Mouse (Mus musculus): Measurements from ENCODE around the gene Ercc8. TPM values are rescaled to one million over a fixed set of nuclear protein-coding genes. Genes with fewer than 3 reads are reported as not detected.

Ercc8 gene
- total and polyA plus RNA-seq, 2 experiments from 2014 or later = 33.2 to 33.8 TPM

- no peak overlapping the region for H3K27ac ChIP-seq (ENCODE audit: low read depth, low read length)
- H3K4me3 ChIP-seq (ENCODE audit: low read depth, low read length) = no peak overlapping the region
- no peak for ATAC-seq (ENCODE audit: low FRiP score)
- H3K4me2 ChIP-seq (ENCODE audit: low read depth, low read length, poor library complexity, severe bottlenecking) = no peak overlapping the region
- H3K4me1 ChIP-seq (ENCODE audit: insufficient read depth, low read length) = no peaks in the 10 kb centered on the region
- no peaks in the 10 kb centered on the region for H3K9me3 ChIP-seq (ENCODE audit: low read length)
- peak; percentile 91 for TF ChIP-seq CTCF (IDR thresholded peaks at IDR 0.05)
- H3K36me3 ChIP-seq (ENCODE audit: insufficient read depth, low read length) = no peaks in the 10 kb centered on the region
- H3K27me3 ChIP-seq (ENCODE audit: insufficient read depth, low read length) = no peaks in the 10 kb centered on the region
- no peak overlapping the region for H3K9ac ChIP-seq (replicated peaks; ENCODE audit: low read length, poor library complexity, severe bottlenecking)
- peak; percentile 47 for DNase-seq (ENCODE audit: low spot score)
Observed at GRCm38 (mm10) chr13:108151782-108152181, 6.7 kb upstream of the Ercc8 start.

DNA sequence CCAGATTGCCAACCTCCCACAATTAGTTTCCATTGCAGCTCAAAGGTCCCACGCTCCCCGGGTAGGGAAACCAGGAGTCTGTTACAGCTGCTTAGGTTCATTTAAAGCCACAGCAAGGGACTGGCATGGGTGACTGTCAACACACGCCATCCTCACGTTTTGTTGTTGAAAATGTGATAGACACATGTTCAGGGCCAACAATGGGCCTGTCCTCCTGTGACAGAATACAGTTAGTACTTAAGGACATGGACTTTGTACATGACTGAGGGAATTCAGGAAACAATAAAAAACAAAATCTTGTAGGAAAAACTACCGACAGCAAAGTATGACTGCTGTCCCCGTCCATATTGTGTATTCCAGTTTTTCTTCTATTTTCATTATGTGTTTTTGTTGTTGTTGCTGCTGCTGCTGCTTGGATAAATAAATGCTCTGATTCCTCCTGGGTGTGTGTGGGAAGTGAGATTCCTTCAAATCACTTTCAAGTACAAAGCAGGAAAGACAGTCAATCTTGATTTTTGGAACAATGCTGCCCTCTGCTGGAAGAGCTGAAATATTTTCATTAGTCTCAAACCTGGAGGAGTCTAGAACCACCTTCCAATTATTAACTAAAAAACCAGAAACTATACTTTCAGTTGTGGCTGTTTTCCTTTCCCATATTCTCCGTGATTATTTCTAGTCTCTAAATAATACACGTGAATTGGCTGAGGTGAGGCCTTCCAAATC, 5.7 kb upstream of the Ercc8 start:
- DNase-seq (ENCODE audit: low spot score) (peak; percentile 86), ATAC-seq (ENCODE audit: low FRiP score) (peak; percentile 42; the same call in 1 of the 2 replicates)
- Histone ChIP-seq H3K4me2 (ENCODE audit: low read depth, low read length, poor library complexity, severe bottlenecking) (no peak overlapping the region), H3K27me3 (ENCODE audit: insufficient read depth, low read length) (no peaks in the 10 kb centered on the region), H3K9ac (replicated peaks; ENCODE audit: low read length, poor library complexity, severe bottlenecking) (no peak overlapping the region), H3K27ac (ENCODE audit: low read depth, low read length) (no peak overlapping the region), H3K36me3 (ENCODE audit: insufficient read depth, low read length) (no peaks in the 10 kb centered on the region), H3K4me1 (ENCODE audit: insufficient read depth, low read length) (no peaks in the 10 kb centered on the region), H3K4me3 (ENCODE audit: low read depth, low read length) (no peak overlapping the region), H3K9me3 (ENCODE audit: low read length) (no peaks in the 10 kb centered on the region)
- peak; percentile 85 for TF ChIP-seq CTCF (IDR thresholded peaks at IDR 0.05)
- WGBS = 61% methylated on average over 8 of the region's 8 CpGs

DNA sequence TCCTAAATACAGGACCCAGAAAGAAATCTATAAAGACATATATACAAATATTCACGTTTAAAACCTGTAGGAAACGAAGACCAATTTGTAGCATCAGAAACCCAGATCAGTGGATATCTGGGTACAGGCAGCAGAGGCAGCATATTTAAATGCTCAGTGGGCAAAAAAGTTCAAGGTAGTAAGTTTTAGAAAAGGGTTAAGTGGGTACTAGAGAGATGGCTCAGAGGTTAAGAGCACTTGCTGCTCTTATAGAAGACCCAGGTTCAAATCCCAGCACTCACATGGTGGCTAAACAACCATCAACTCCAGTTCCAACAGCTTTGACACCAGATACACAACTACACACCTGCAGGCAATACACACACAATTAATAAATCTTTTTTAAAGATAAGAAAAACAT, 1.4 kb upstream of the Ercc8 start:
- no peaks in the 10 kb centered on the region for H3K4me1 ChIP-seq (ENCODE audit: insufficient read depth, low read length)

GRCm38 (mm10) chr13:108157732-108158464, 633 bp upstream of the Ercc8 start:
- TF ChIP-seq CTCF (IDR thresholded peaks at IDR 0.05) = no peak

More for the DNA sequence above, 1.4 kb upstream of the Ercc8 start:
- no peak for ATAC-seq (ENCODE audit: low FRiP score)
- H3K9me3 ChIP-seq (ENCODE audit: low read length) = no peaks in the 10 kb centered on the region
- no peak for DNase-seq (ENCODE audit: low spot score)
- 74% methylated on average over 2 of the region's 2 CpGs for WGBS
- peaks cover 10% of the 10 kb centered on the region for H3K36me3 ChIP-seq (ENCODE audit: insufficient read depth, low read length)
- TF ChIP-seq CTCF (IDR thresholded peaks at IDR 0.05) = no peak
- H3K27ac ChIP-seq (ENCODE audit: low read depth, low read length) = no peak overlapping the region
- no peak overlapping the region for H3K9ac ChIP-seq (replicated peaks; ENCODE audit: low read length, poor library complexity, severe bottlenecking)
- no peak overlapping the region for H3K4me2 ChIP-seq (ENCODE audit: low read depth, low read length, poor library complexity, severe bottlenecking)
- H3K27me3 ChIP-seq (ENCODE audit: insufficient read depth, low read length) = no peaks in the 10 kb centered on the region
- H3K4me3 ChIP-seq (ENCODE audit: low read depth, low read length) = no peak overlapping the region

DNA sequence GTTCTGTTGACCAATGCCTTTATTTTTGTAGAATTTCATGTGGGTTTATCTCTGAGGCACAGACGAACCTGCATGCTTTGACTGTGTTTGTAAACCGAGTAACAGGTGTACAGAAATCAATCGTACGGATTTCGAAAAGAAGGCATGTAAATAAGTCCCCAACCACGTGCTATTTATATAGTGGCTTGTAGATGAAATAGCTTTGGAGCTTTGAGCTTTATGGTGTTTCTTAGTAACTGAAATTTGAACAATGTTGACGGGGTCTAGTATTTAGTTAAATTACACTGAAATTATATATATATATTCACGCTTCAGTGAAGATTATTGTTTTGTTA, 677 bp downstream of the Ercc8 start:
- Histone ChIP-seq H3K9ac (replicated peaks; ENCODE audit: low read length, poor library complexity, severe bottlenecking) (peak overlapping the region; percentile 42; the same call in 1 of the 2 replicates), H3K4me2 (ENCODE audit: low read depth, low read length, poor library complexity, severe bottlenecking) (peak overlapping the region; percentile 58), H3K4me3 (ENCODE audit: low read depth, low read length) (peak overlapping the region; percentile 70), H3K27ac (ENCODE audit: low read depth, low read length) (0 out of 2 replicates have a peak overlapping the region, but pooled peaks have one; percentile 34), H3K9me3 (ENCODE audit: low read length) (no peaks in the 10 kb centered on the region), H3K4me1 (ENCODE audit: insufficient read depth, low read length) (no peaks in the 10 kb centered on the region), H3K27me3 (ENCODE audit: insufficient read depth, low read length) (no peaks in the 10 kb centered on the region), H3K36me3 (ENCODE audit: insufficient read depth, low read length) (peaks cover 10% of the 10 kb centered on the region)
- TF ChIP-seq CTCF (IDR thresholded peaks at IDR 0.05) = no peak
- WGBS = 8% methylated on average over 8 of the region's 8 CpGs
- no peak for ATAC-seq (ENCODE audit: low FRiP score)
- no peak for DNase-seq (ENCODE audit: low spot score)

More at GRCm38 (mm10) chr13:108157732-108158464, 633 bp upstream of the Ercc8 start:
- DNase-seq (ENCODE audit: low spot score) = peak; percentile 20
- no peak; the same call in none of the 2 replicates for ATAC-seq (ENCODE audit: low FRiP score)
- Histone ChIP-seq H3K9ac (replicated peaks; ENCODE audit: low read length, poor library complexity, severe bottlenecking) (peak overlapping the region; percentile 64), H3K9me3 (ENCODE audit: low read length) (no peaks in the 10 kb centered on the region), H3K27me3 (ENCODE audit: insufficient read depth, low read length) (no peaks in the 10 kb centered on the region), H3K27ac (ENCODE audit: low read depth, low read length) (no peak overlapping the region), H3K4me3 (ENCODE audit: low read depth, low read length) (peak overlapping the region; percentile 70), H3K4me1 (ENCODE audit: insufficient read depth, low read length) (no peaks in the 10 kb centered on the region), H3K36me3 (ENCODE audit: insufficient read depth, low read length) (peaks cover 10% of the 10 kb centered on the region), H3K4me2 (ENCODE audit: low read depth, low read length, poor library complexity, severe bottlenecking) (peak overlapping the region; percentile 69)
- WGBS = 3% methylated on average over 40 of the region's 42 CpGs

DNA sequence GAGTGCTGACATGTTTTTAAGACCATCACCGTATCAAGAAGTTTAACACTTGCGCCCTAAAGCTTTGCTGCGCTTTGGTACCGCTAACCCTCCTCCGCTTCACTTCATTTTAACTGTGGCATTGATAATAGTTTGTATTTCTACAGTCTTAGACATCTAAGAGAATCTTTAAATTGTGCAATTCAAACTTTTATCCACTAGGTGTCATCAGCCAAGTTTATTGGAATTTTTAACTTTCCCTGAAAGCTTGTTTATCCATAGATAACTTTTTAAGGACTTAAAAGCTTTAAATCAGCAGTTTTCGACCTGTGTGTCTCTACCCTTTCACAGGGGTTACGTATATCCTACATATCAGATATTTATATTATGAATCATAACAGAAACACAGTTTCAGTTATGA, 1.4 kb downstream of the Ercc8 start:
- no peak overlapping the region for H3K27ac ChIP-seq (ENCODE audit: low read depth, low read length)
- peak; percentile 59 for DNase-seq (ENCODE audit: low spot score)
- peak; percentile 76 for TF ChIP-seq CTCF (IDR thresholded peaks at IDR 0.05)
- H3K36me3 ChIP-seq (ENCODE audit: insufficient read depth, low read length) = peaks cover 10% of the 10 kb centered on the region
- no peak overlapping the region for H3K4me2 ChIP-seq (ENCODE audit: low read depth, low read length, poor library complexity, severe bottlenecking)
- H3K4me1 ChIP-seq (ENCODE audit: insufficient read depth, low read length) = no peaks in the 10 kb centered on the region
- no peak overlapping the region for H3K4me3 ChIP-seq (ENCODE audit: low read depth, low read length)
- ATAC-seq (ENCODE audit: low FRiP score) = no peak
- WGBS = 63% methylated on average over 7 of the region's 7 CpGs
- H3K9ac ChIP-seq (replicated peaks; ENCODE audit: low read length, poor library complexity, severe bottlenecking) = no peak overlapping the region
- no peaks in the 10 kb centered on the region for H3K27me3 ChIP-seq (ENCODE audit: insufficient read depth, low read length)
- no peaks in the 10 kb centered on the region for H3K9me3 ChIP-seq (ENCODE audit: low read length)
